Mouse (Mus musculus) stomach, postnatal 0 days (tissue): ENCODE data around the gene Paqr7.

Experiments
- CTCF ChIP-seq: IDR thresholded peaks from 2 replicates; pipeline ENCODE4 v1.5.1; 2016; ENCODE audit warnings: antibody characterized with exemption, low read depth, mild to moderate bottlenecking, moderate library complexity
- EP300 ChIP-seq: optimal IDR thresholded peaks from 2 replicates; pipeline ENCODE3; 2016; ENCODE audit warnings: antibody characterized with exemption

DNA sequence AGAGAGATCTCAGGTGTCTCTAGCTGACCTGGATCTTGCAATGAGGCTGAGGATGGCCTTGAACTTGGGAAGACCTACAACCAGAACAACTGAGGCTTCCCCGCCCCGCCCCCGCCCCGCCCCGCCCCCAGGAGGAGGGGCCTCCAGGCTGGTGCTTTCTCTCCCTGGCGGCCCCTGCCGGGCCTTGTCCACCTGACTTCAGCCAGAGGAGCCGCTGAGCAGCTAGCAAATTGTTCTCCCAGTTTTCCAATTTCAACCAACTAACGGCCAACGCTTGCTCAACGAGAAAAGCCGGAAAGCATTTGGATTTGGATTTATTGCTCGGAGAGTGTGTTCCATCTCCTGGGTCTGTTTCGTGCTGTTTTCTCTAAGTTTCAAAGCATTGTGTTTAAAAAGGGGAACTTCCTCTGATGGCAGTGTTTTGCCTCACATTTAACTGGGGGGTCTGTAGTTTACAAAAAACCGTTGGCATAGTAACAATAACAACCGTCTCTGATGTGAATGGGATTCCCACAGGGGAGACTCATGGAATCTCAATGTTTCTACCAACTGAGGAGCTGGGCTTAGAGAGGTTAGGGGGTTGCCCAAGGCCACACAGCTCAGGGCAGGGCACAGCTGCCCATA, 61.2 kb downstream of the Paqr7 start:
- TF ChIP-seq CTCF (0 out of 2 replicates have a peak, but pooled peaks have one; percentile 17), EP300 (no peak)
